7 mouse cellular contexts compared by ENCODE assay signal in the genomic region with DNA sequence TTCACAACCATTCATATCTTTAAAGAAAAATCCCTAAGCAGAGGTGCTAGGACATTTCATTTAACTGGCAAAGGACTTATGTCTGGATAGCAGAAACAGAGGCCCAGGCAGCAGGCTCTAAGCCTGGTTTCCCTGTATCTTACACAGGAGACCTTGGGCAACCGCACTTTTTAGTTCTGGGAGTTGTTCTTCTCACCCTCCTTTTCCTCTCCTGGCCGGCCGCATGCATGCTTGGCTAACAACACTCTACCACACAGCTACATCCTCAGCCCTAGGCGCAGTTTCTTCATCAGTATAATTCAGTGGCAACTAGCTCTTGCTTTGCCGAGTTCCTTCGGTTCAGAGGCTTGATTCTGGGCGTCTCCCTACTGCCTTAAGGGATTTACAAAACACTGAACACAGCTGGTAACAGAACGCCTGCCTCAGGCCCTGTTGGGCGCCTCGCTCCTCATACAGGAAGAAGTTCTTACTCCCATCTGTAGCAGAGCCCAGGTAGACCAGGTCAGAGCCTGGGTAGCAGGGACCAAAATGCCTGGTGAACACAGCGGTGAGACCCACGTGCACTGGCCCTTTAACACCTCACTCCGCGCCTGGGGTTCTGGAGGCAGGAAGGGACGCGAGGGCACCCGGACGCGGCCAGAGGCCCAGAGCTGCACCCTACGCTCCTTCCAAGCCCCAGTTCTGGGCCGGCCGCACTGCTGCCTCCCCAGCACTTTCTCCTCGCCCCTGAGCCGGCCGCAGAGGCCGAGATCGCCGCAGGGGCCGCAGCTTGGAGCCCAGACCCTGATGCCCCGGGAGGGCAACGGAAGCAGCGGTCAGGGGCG. TPM values are rescaled to one million over a fixed set of nuclear protein-coding genes. Genes with fewer than 3 reads are reported as not detected.
DNase-seq lines count a peak whose midpoint lies in the region; ATAC-seq and TF ChIP-seq lines count a peak whose summit lies in the region.

No protein-coding gene starts in this region.

- H3K27me3 ChIP-seq in hindbrain, postnatal 0 days (ENCODE audit: insufficient read depth, low read length): no peaks in the 10 kb centered on the region
- H3K27me3 ChIP-seq in liver, postnatal 0 days (ENCODE audit: insufficient read depth, low read length): no peaks in the 10 kb centered on the region

- DNase-seq in urinary bladder, adult 18-20 months (ENCODE audit: low spot score in 2 of 2): peak; percentile 22 to 65
- DNase-seq in urinary bladder, adult 2 months (ENCODE audit: low spot score): no peak
- DNase-seq in brain, embryonic 14.5 days (ENCODE audit: low read depth): peak; percentile 35
- no peak for DNase-seq in gastrocnemius, adult 2 months
- DNase-seq in hindbrain, postnatal 0 days (ENCODE audit: low spot score): peak; percentile 36
- no peak for DNase-seq in liver, postnatal 0 days
- DNase-seq in right cerebral cortex, postnatal 4 days: peak; percentile 46

- TF ChIP-seq CTCF in brain, embryonic 14.5 days (IDR thresholded peaks at IDR 0.05; ENCODE audit: borderline replicate concordance, extremely low read depth, insufficient read depth, insufficient read length): no peak
- TF ChIP-seq CTCF in gastrocnemius, adult 2 months (IDR thresholded peaks at IDR 0.05): no peak
- TF ChIP-seq CTCF in hindbrain, postnatal 0 days (IDR thresholded peaks at IDR 0.05; ENCODE audit: low read depth): no peak
- no peak for TF ChIP-seq CTCF in liver, postnatal 0 days (IDR thresholded peaks at IDR 0.05; ENCODE audit: low read depth)

- H3K4me3 ChIP-seq in gastrocnemius, adult 2 months: peak overlapping the region; percentile 94
- peak overlapping the region; percentile 78 for H3K4me3 ChIP-seq in hindbrain, postnatal 0 days (ENCODE audit: low read length)
- peak overlapping the region; percentile 79 for H3K4me3 ChIP-seq in liver, postnatal 0 days (ENCODE audit: low read depth, low read length)

- WGBS in hindbrain, postnatal 0 days: 1% methylated on average over 33 of the region's 33 CpGs
- 2% methylated on average over 33 of the region's 33 CpGs for WGBS in liver, postnatal 0 days (ENCODE audit: insufficient replicate concordance)

- H3K4me2 ChIP-seq in hindbrain, postnatal 0 days (ENCODE audit: low read depth, low read length): peak overlapping the region; percentile 97
- peak overlapping the region; percentile 97 for H3K4me2 ChIP-seq in liver, postnatal 0 days (ENCODE audit: low read depth, low read length)

- TF ChIP-seq POLR2A in brain, embryonic 14.5 days (IDR thresholded peaks at IDR 0.05; ENCODE audit: borderline replicate concordance, extremely low read depth, insufficient read depth, insufficient read length, poor library complexity, severe bottlenecking): no peak

- H3K36me3 ChIP-seq in hindbrain, postnatal 0 days (ENCODE audit: insufficient read depth, low read length): no peaks in the 10 kb centered on the region
- no peaks in the 10 kb centered on the region for H3K36me3 ChIP-seq in liver, postnatal 0 days (replicated peaks; ENCODE audit: insufficient read depth, low read length)

- TF ChIP-seq EP300 in liver, postnatal 0 days (IDR thresholded peaks at IDR 0.05; ENCODE audit: low read depth): no peak

- H3K9me3 ChIP-seq in hindbrain, postnatal 0 days (ENCODE audit: low read length): no peaks in the 10 kb centered on the region
- no peaks in the 10 kb centered on the region for H3K9me3 ChIP-seq in liver, postnatal 0 days (ENCODE audit: low read length)

- no peaks in the 10 kb centered on the region; the same call in 1 of the 2 replicates for H3K4me1 ChIP-seq in hindbrain, postnatal 0 days (ENCODE audit: insufficient read depth, low read length)
- peaks cover 47% of the 10 kb centered on the region for H3K4me1 ChIP-seq in liver, postnatal 0 days (ENCODE audit: insufficient read depth)

- intact Hi-C loops in gastrocnemius, adult 2 months (cut with DNase I): no loop called here

- ATAC-seq in hindbrain, postnatal 0 days: peak; percentile 72
- ATAC-seq in liver, postnatal 0 days: peak; percentile 63

- peak overlapping the region; percentile 92 for H3K9ac ChIP-seq in hindbrain, postnatal 0 days (replicated peaks; ENCODE audit: low read length)
- H3K9ac ChIP-seq in liver, postnatal 0 days (replicated peaks): peak overlapping the region; percentile 86

- peak overlapping the region; percentile 95 for H3K27ac ChIP-seq in gastrocnemius, adult 2 months
- peak overlapping the region; percentile 92 for H3K27ac ChIP-seq in hindbrain, postnatal 0 days
- H3K27ac ChIP-seq in liver, postnatal 0 days (ENCODE audit: low read depth): peak overlapping the region; percentile 92

RNA-seq across cellular contexts. Expression of gene Psen2, which starts 7.7 kb away (rescaled TPM):
- 27.7 and 31.7 TPM in 2 replicates for polyA plus RNA-seq in urinary bladder, adult 2 months (2012; rRNA removed)
- polyA plus RNA-seq in brain, embryonic 14.5 days (2012; rRNA removed): 17.9 and 19.6 TPM in 2 replicates
- total RNA-seq in gastrocnemius, adult 2 months (2021): 1 to 10 TPM; 7.8 to 9.5 TPM
- 26.6 and 33.5 TPM in 2 replicates for total RNA-seq in hindbrain, postnatal 0 days (2014; rRNA removed)
- polyA plus RNA-seq in hindbrain, postnatal 0 days (2015; fragmentation: Nextera tagmentation; extraction: Ambion mirVana): 23.2 and 23.7 TPM in 2 replicates
- polyA plus RNA-seq in liver, postnatal 0 days (2015; fragmentation: Nextera tagmentation; extraction: Ambion mirVana): 25.6 and 25.8 TPM in 2 replicates

RNA-seq across cellular contexts. Expression of gene Coq8a, which starts 56.1 kb away (rescaled TPM):
- polyA plus RNA-seq in urinary bladder, adult 2 months (2012; rRNA removed): 26.5 and 33.8 TPM in 2 replicates
- polyA plus RNA-seq in brain, embryonic 14.5 days (2012; rRNA removed): 2.9 and 3.2 TPM in 2 replicates
- total RNA-seq in gastrocnemius, adult 2 months (2021): 1,000 to 10,000 TPM in 1 of 2 experiments, 100 to 1,000 TPM in 1; 633 to 1,638 TPM
- total RNA-seq in hindbrain, postnatal 0 days (2014; rRNA removed): 3.4 and 6.0 TPM in 2 replicates
- 9.2 and 12.2 TPM in 2 replicates for polyA plus RNA-seq in hindbrain, postnatal 0 days (2015; fragmentation: Nextera tagmentation; extraction: Ambion mirVana)
- 36.6 and 49.7 TPM in 2 replicates for polyA plus RNA-seq in liver, postnatal 0 days (2015; fragmentation: Nextera tagmentation; extraction: Ambion mirVana)

Comparison
In these comparisons a context has a peak if more than half of its experiments do, and no peak if none do; other contexts are left out.
1. DNase-seq: peak in urinary bladder, adult 18-20 months (2 of 2), brain, embryonic 14.5 days (single experiment), hindbrain, postnatal 0 days (single experiment) and right cerebral cortex, postnatal 4 days (single experiment); none in urinary bladder, adult 2 months (single experiment), gastrocnemius, adult 2 months (single experiment) and liver, postnatal 0 days (single experiment).
2. Peak in every context shown above with its lines, with median percentiles within 50 percentile points of each other: H3K27ac ChIP-seq and H3K4me3 ChIP-seq.